ENCODE assay signal across 8 mouse cellular contexts in the genomic region with DNA sequence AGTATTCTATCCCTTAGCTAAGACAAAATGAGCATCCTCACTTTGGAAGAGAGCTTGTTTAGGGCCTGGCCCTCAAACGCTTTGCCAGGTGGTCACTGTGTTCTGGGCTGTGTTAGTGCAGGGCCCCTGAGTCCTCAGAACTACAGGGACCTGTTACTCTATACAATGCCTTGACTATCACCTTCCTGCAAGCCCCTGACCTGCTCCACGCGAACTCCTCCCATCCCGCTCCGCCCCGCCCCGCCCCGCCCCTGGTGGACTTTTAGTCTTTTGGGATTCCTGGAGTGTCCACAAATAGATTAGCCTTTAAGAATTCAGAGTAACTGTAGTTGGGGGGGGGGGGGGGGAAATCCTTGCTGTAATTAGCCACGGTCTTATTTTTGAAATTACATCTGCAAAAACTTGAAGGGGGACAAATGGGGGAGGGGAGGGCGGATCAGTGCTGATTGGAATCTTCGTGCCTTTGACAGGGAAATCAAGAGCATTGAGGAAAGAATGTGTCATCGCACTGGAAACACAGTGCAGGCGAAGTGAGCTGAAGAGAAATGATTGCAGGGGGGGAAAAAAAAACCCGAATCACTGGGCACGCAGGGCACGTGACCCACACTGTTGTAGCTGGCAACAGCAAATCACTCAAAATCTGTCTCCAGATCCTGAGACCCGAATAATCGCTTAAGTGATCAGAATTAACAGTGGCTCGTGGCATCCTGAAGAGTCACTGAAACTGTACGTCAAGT. TPM values are rescaled to one million over a fixed set of nuclear protein-coding genes. Genes with fewer than 3 reads are reported as not detected.
DNase-seq lines count a peak whose midpoint lies in the region; ATAC-seq and TF ChIP-seq lines count a peak whose summit lies in the region.

No protein-coding gene starts in this region.

- H3K4me2 ChIP-seq in hindbrain, embryonic 15.5 days, result peak overlapping the region; percentile 54
- peak overlapping the region; percentile 61 for H3K4me2 ChIP-seq in liver, postnatal 0 days (ENCODE audit: low read depth, low read length)

- peaks cover 3% of the 10 kb centered on the region for H3K4me1 ChIP-seq in heart, adult 2 months (ENCODE audit: control insufficient read depth, insufficient read depth, low read length)
- peaks cover 7% of the 10 kb centered on the region for H3K4me1 ChIP-seq in hindbrain, embryonic 15.5 days (replicated peaks)
- peaks cover 20% of the 10 kb centered on the region for H3K4me1 ChIP-seq in liver, postnatal 0 days (ENCODE audit: insufficient read depth)

- H3K4me3 ChIP-seq in heart, adult 2 months, result peak overlapping the region; percentile 22; the same call in 1 of the 2 replicates
- H3K4me3 ChIP-seq in hindbrain, embryonic 15.5 days, result peak overlapping the region; percentile 19
- peak overlapping the region; percentile 15; the same call in 1 of the 2 replicates for H3K4me3 ChIP-seq in liver, postnatal 0 days (ENCODE audit: low read depth, low read length)

- no peak for DNase-seq in heart, adult 2 months
- DNase-seq in heart, postnatal 14 days, result no peak
- peak; percentile 73 for DNase-seq in R1 (ENCODE audit: low read depth, low spot score)
- DNase-seq in liver, postnatal 0 days, result peak; percentile 60
- DNase-seq in T-cell, adult 2 months (ENCODE audit: low spot score), result no peak
- no peak for DNase-seq in spleen, postnatal 10 days (ENCODE audit: low spot score in 2 of 2)

- no peaks in the 10 kb centered on the region for H3K27me3 ChIP-seq in heart, adult 2 months (ENCODE audit: control insufficient read depth, insufficient read depth, low read length)
- no peaks in the 10 kb centered on the region for H3K27me3 ChIP-seq in hindbrain, embryonic 15.5 days
- no peaks in the 10 kb centered on the region for H3K27me3 ChIP-seq in liver, postnatal 0 days (ENCODE audit: insufficient read depth, low read length)

- ATAC-seq in hindbrain, embryonic 15.5 days (ENCODE audit: low FRiP score, low read depth), result no peak
- ATAC-seq in liver, postnatal 0 days, result no peak
- ATAC-seq in erythroid progenitor cell, adult 5-6 weeks (replicated peaks; ENCODE audit: low FRiP score, poor library complexity, severe bottlenecking), result no peak

- 12% methylated on average over 20 of the region's 20 CpGs for WGBS in heart, adult 2 months
- WGBS in hindbrain, embryonic 15.5 days, result 6% methylated on average over 16 of the region's 20 CpGs
- WGBS in liver, postnatal 0 days (ENCODE audit: insufficient replicate concordance), result 19% methylated on average over 20 of the region's 20 CpGs

- no peak overlapping the region for H3K9ac ChIP-seq in heart, adult 2 months (ENCODE audit: low read depth, low read length)
- no peak overlapping the region for H3K9ac ChIP-seq in hindbrain, embryonic 15.5 days
- no peak overlapping the region; the same call in 1 of the 2 replicates for H3K9ac ChIP-seq in liver, postnatal 0 days (replicated peaks)

- H3K79me2 ChIP-seq in heart, adult 2 months (replicated peaks; ENCODE audit: control insufficient read depth, insufficient read depth, low read length), result no peaks in the 10 kb centered on the region

- intact Hi-C loops in heart, adult 2 months (cut with DNase I), result no loop called here
- intact Hi-C loops in heart, postnatal 14 days (cut with DNase I), result no loop called here

- TF ChIP-seq CTCF in heart, adult 2 months (IDR thresholded peaks at IDR 0.05), result no peak
- TF ChIP-seq CTCF in liver, postnatal 0 days (IDR thresholded peaks at IDR 0.05; ENCODE audit: low read depth), result no peak

- no peak for TF ChIP-seq POLR2A in heart, adult 2 months (IDR thresholded peaks at IDR 0.05; ENCODE audit: insufficient read depth, low read depth, low read length)

- H3K9me3 ChIP-seq in hindbrain, embryonic 15.5 days, result no peaks in the 10 kb centered on the region
- no peaks in the 10 kb centered on the region for H3K9me3 ChIP-seq in liver, postnatal 0 days (ENCODE audit: low read length)

- no peak for TF ChIP-seq EP300 in heart, adult 2 months (IDR thresholded peaks at IDR 0.05; ENCODE audit: insufficient read depth, low read depth, low read length)
- no peak for TF ChIP-seq EP300 in liver, postnatal 0 days (IDR thresholded peaks at IDR 0.05; ENCODE audit: low read depth)

- H3K27ac ChIP-seq in heart, adult 2 months, result no peak overlapping the region
- H3K27ac ChIP-seq in hindbrain, embryonic 15.5 days (replicated peaks), result no peak overlapping the region
- H3K27ac ChIP-seq in liver, postnatal 0 days (ENCODE audit: low read depth), result peak overlapping the region; percentile 55; the same call in 1 of the 2 replicates

- H3K36me3 ChIP-seq in heart, adult 2 months (ENCODE audit: control insufficient read depth, insufficient read depth, low read length), result no peaks in the 10 kb centered on the region
- no peaks in the 10 kb centered on the region for H3K36me3 ChIP-seq in hindbrain, embryonic 15.5 days
- H3K36me3 ChIP-seq in liver, postnatal 0 days (replicated peaks; ENCODE audit: insufficient read depth, low read length), result no peaks in the 10 kb centered on the region

RNA-seq across cellular contexts. Expression of a gene that starts 6.5 kb away (rescaled TPM):
- 100 to 1,000 TPM; 155 to 161 TPM for total RNA-seq in heart, adult 2 months (2021)
- polyA plus RNA-seq in heart, adult 2 months (2012; rRNA removed), result 133 and 139 TPM in 2 replicates
- total RNA-seq in heart, postnatal 14 days (2021), result 100 to 1,000 TPM; 155 to 169 TPM
- 92.6 and 111 TPM in 2 replicates for polyA plus RNA-seq in hindbrain, embryonic 15.5 days (2015; fragmentation: Nextera tagmentation; extraction: Ambion mirVana)
- 31.6 and 42.8 TPM in 2 replicates for polyA plus RNA-seq in liver, postnatal 0 days (2015; fragmentation: Nextera tagmentation; extraction: Ambion mirVana)
- 171 and 190 TPM in 2 replicates for total RNA-seq in erythroid progenitor cell, adult 5-6 weeks (2015; ENCODE audit: low replicate concordance)
- 170 and 182 TPM in 2 replicates for total RNA-seq in erythroid progenitor cell, adult 5-6 weeks (2017; ENCODE audit: low replicate concordance)

RNA-seq across cellular contexts. Expression of a gene that starts 44.3 kb away (rescaled TPM):
- total RNA-seq in heart, adult 2 months (2021), result 10 to 100 TPM; 27.8 to 29.8 TPM
- 16.6 and 23.1 TPM in 2 replicates for polyA plus RNA-seq in heart, adult 2 months (2012; rRNA removed)
- total RNA-seq in heart, postnatal 14 days (2021), result 10 to 100 TPM; 26.7 to 27.6 TPM
- 43.1 and 44.6 TPM in 2 replicates for polyA plus RNA-seq in hindbrain, embryonic 15.5 days (2015; fragmentation: Nextera tagmentation; extraction: Ambion mirVana)
- 37.9 and 41.0 TPM in 2 replicates for polyA plus RNA-seq in liver, postnatal 0 days (2015; fragmentation: Nextera tagmentation; extraction: Ambion mirVana)
- total RNA-seq in erythroid progenitor cell, adult 5-6 weeks (2015; ENCODE audit: low replicate concordance), result 24.7 and 26.3 TPM in 2 replicates
- total RNA-seq in erythroid progenitor cell, adult 5-6 weeks (2017; ENCODE audit: low replicate concordance), result 35.5 and 64.2 TPM in 2 replicates

RNA-seq across cellular contexts. Expression of a gene that starts 44.4 kb away (rescaled TPM):
- total RNA-seq in heart, adult 2 months (2021), result 10 to 100 TPM; 24.1 to 24.7 TPM
- 5.2 and 6.6 TPM in 2 replicates for polyA plus RNA-seq in heart, adult 2 months (2012; rRNA removed)
- total RNA-seq in heart, postnatal 14 days (2021), result 10 to 100 TPM; 14.0 to 15.4 TPM
- 1.5 and 1.6 TPM in 2 replicates for polyA plus RNA-seq in hindbrain, embryonic 15.5 days (2015; fragmentation: Nextera tagmentation; extraction: Ambion mirVana)
- 5.9 and 6.5 TPM in 2 replicates for polyA plus RNA-seq in liver, postnatal 0 days (2015; fragmentation: Nextera tagmentation; extraction: Ambion mirVana)
- not detected in 2 replicates for total RNA-seq in erythroid progenitor cell, adult 5-6 weeks (2015; ENCODE audit: low replicate concordance)
- 0.26 and 2.1 TPM in 2 replicates for total RNA-seq in erythroid progenitor cell, adult 5-6 weeks (2017; ENCODE audit: low replicate concordance)

Comparison
In these comparisons a context has a peak if more than half of its experiments do, and no peak if none do; other contexts are left out.
1. DNase-seq: peak in R1 (single experiment) and liver, postnatal 0 days (single experiment); none in heart, adult 2 months (0 of 2), heart, postnatal 14 days (0 of 2), T-cell, adult 2 months (single experiment) and spleen, postnatal 10 days (0 of 2).
2. RNA of a gene that starts 44.4 kb away (total RNA-seq): 24.1 to 24.7 TPM in heart, adult 2 months and 14.0 to 15.4 TPM in heart, postnatal 14 days; 0.26 to 2.1 TPM in erythroid progenitor cell, adult 5-6 weeks; every median in the first group is over 4 times any median in the second.
3. Peak in every context shown above with its lines, with median percentiles within 50 percentile points of each other: H3K4me3 ChIP-seq.